Mouse (Mus musculus) G1E (cell line): ENCODE measurements around the gene Olfr823.
"Not testable (repeated sequence)": the region's sequence is repeated elsewhere in the genome, so short reads cannot be mapped to it uniquely, and the experiment has no call there.

Experiments used
- CTCF ChIP-seq: IDR thresholded peaks from 2 replicates; pipeline ENCODE4 v1.5.1; 2012; ENCODE audit warnings: low read depth, low read length, inconsistent platforms, mixed read lengths
- GATA1 ChIP-seq: IDR thresholded peaks from 2 replicates; pipeline ENCODE4 v1.6.1; 2012; ENCODE audit warnings: borderline replicate concordance, low read length, inconsistent platforms, mixed read lengths
- GATA2 ChIP-seq: IDR thresholded peaks from 2 replicates; pipeline ENCODE4 v1.6.1; 2012; ENCODE audit warnings: low read depth, low read length, inconsistent platforms, borderline replicate concordance
- POLR2AphosphoS5 ChIP-seq: IDR thresholded peaks from 2 replicates; pipeline ENCODE4 v1.6.1; 2012; ENCODE audit warnings: low read depth, low read length, inconsistent platforms; ENCODE audit not compliant: insufficient replicate concordance
- TAL1 ChIP-seq: conservative IDR thresholded peaks from 2 replicates; pipeline ENCODE4 v1.6.1; 2012; ENCODE audit warnings: low read depth, low read length, inconsistent platforms, mixed read lengths

- TF ChIP-seq CTCF, POLR2AphosphoS5, TAL1, GATA1, GATA2: not testable (repeated sequence)
Measured at GRCm38 (mm10) chr10:130116045-130116444, 862 bp upstream of the Olfr823 start.
